Mouse (Mus musculus) brain, embryonic 14.5 days (tissue): ENCODE results near the gene Thoc6.
A peak's percentile ranks its signal among the peaks of the same experiment; 100 is the strongest.

ENCODE experiments used
- CTCF ChIP-seq: fragments of 200-500 bp; IDR thresholded peaks from 2 replicates; pipeline ENCODE4 v1.5.1; 2012; ENCODE audit warnings: inconsistent platforms, mild to moderate bottlenecking, moderate library complexity, borderline replicate concordance; ENCODE audit not compliant: insufficient read depth, insufficient read length; ENCODE audit errors: extremely low read depth
- POLR2A ChIP-seq: fragments of 200-500 bp; IDR thresholded peaks from 2 replicates; pipeline ENCODE4 v1.6.1; 2012; ENCODE audit warnings: mild to moderate bottlenecking, inconsistent platforms, borderline replicate concordance; ENCODE audit not compliant: poor library complexity, insufficient read depth, insufficient read length, severe bottlenecking; ENCODE audit errors: extremely low read depth

DNA sequence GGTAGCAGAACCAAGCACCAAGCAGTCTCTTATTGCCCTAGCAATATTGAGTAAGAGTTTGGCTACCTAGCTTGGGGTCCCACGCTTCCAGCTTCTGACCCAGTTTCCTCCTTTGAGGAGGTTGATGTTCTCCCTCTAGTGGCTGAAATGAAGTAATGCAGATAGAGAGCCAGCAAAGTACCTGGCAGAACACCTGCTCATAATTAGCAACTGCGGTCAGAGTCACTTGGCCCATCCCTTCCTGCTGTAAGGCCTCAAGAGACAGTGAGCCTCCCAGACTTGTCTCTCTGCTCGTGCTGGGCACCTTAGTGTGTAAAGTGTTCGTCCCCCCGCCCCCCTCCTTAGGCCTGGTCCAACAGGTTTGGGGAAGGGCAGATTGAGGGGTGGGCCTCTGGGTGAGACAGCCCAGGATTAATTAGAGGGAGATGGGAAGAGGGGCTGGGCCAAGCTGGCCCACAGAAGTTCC lies 9.1 kb downstream of the Thoc6 start:
- TF ChIP-seq POLR2A (no peak), CTCF (peak; percentile 75; the same call in 1 of the 2 replicates)
